Mouse (Mus musculus): ENCODE measurements at regions not wholly inside any gene's neighbourhood (a gene's known extent, or its start where the extent isn't known, plus 50 kb on each side); places are given as distances from the start of the nearest gene placed in this dataset.

- H3K27me3 ChIP-seq (ENCODE audit: control insufficient read depth, insufficient read depth, low read length) = peaks cover 19% of the 10 kb centered on the region
- H3K4me1 ChIP-seq (ENCODE audit: control insufficient read depth, insufficient read depth, low read length) = no peaks in the 10 kb centered on the region
- WGBS = 2% methylated on average over 22 of the region's 22 CpGs
- no peak overlapping the region for H3K4me3 ChIP-seq (ENCODE audit: low read depth, low read length)
- no peak overlapping the region for H3K4me2 ChIP-seq (ENCODE audit: low read depth, low read length)
- ATAC-seq (ENCODE audit: low read depth) = peak; percentile 45; the same call in 1 of the 2 replicates
- no peak overlapping the region for H3K27ac ChIP-seq (ENCODE audit: low read depth, low read length)
- no peak overlapping the region for H3K9ac ChIP-seq (replicated peaks; ENCODE audit: low read depth, low read length)
- H3K9me3 ChIP-seq (ENCODE audit: control insufficient read depth, low read length) = no peaks in the 10 kb centered on the region
- H3K36me3 ChIP-seq (ENCODE audit: control insufficient read depth, insufficient read depth, low read length) = no peaks in the 10 kb centered on the region
Measured at GRCm38 (mm10) chr1:121177136-121177907, 155.1 kb downstream of the Insig2 start.

- no peaks in the 10 kb centered on the region for H3K9me3 ChIP-seq (ENCODE audit: control insufficient read depth, low read length)
Measured at GRCm38 (mm10) chr1:121177908-121178311, 154.5 kb downstream of the Insig2 start.

GRCm38 (mm10) chr1:121178611-121179245 is 153.7 kb downstream of the Insig2 start:
- H3K4me3 ChIP-seq (ENCODE audit: low read depth, low read length) = no peak overlapping the region
- no peaks in the 10 kb centered on the region for H3K9me3 ChIP-seq (ENCODE audit: control insufficient read depth, low read length)
- peaks cover 19% of the 10 kb centered on the region for H3K27me3 ChIP-seq (ENCODE audit: control insufficient read depth, insufficient read depth, low read length)
- H3K36me3 ChIP-seq (ENCODE audit: control insufficient read depth, insufficient read depth, low read length) = no peaks in the 10 kb centered on the region
- no peaks in the 10 kb centered on the region for H3K4me1 ChIP-seq (ENCODE audit: control insufficient read depth, insufficient read depth, low read length)
- H3K9ac ChIP-seq (replicated peaks; ENCODE audit: low read depth, low read length) = no peak overlapping the region
- WGBS = under 1% methylated on average over 17 of the region's 17 CpGs
- H3K27ac ChIP-seq (ENCODE audit: low read depth, low read length) = no peak overlapping the region
- ATAC-seq (ENCODE audit: low read depth) = no peak
- no peak overlapping the region for H3K4me2 ChIP-seq (ENCODE audit: low read depth, low read length)

More at GRCm38 (mm10) chr1:121177908-121178311, 154.5 kb downstream of the Insig2 start:
- Histone ChIP-seq H3K4me2 (ENCODE audit: low read depth, low read length) (0 out of 2 replicates have a peak overlapping the region, but pooled peaks have one; percentile 1), H3K27me3 (ENCODE audit: control insufficient read depth, insufficient read depth, low read length) (peaks cover 19% of the 10 kb centered on the region), H3K27ac (ENCODE audit: low read depth, low read length) (no peak overlapping the region), H3K4me3 (ENCODE audit: low read depth, low read length) (no peak overlapping the region), H3K9ac (replicated peaks; ENCODE audit: low read depth, low read length) (no peak overlapping the region), H3K4me1 (ENCODE audit: control insufficient read depth, insufficient read depth, low read length) (no peaks in the 10 kb centered on the region), H3K36me3 (ENCODE audit: control insufficient read depth, insufficient read depth, low read length) (no peaks in the 10 kb centered on the region)
- WGBS = under 1% methylated on average over 31 of the region's 31 CpGs
- peak; percentile 23; the same call in 1 of the 2 replicates for ATAC-seq (ENCODE audit: low read depth)

- Histone ChIP-seq H3K4me3 (ENCODE audit: low read depth, low read length) (no peak overlapping the region), H3K36me3 (ENCODE audit: control insufficient read depth, insufficient read depth, low read length) (no peaks in the 10 kb centered on the region), H3K9ac (replicated peaks; ENCODE audit: low read depth, low read length) (no peak overlapping the region), H3K4me2 (ENCODE audit: low read depth, low read length) (no peak overlapping the region), H3K4me1 (ENCODE audit: control insufficient read depth, insufficient read depth, low read length) (no peaks in the 10 kb centered on the region), H3K27me3 (ENCODE audit: control insufficient read depth, insufficient read depth, low read length) (peaks cover 16% of the 10 kb centered on the region), H3K9me3 (ENCODE audit: control insufficient read depth, low read length) (no peaks in the 10 kb centered on the region), H3K27ac (ENCODE audit: low read depth, low read length) (no peak overlapping the region)
- peak; percentile 65 for ATAC-seq (ENCODE audit: low read depth)
- WGBS = 12% methylated on average over 20 of the region's 20 CpGs
Measured at GRCm38 (mm10) chr1:121180273-121181030, 151.9 kb downstream of the Insig2 start.

- Histone ChIP-seq H3K27me3 (ENCODE audit: control insufficient read depth, insufficient read depth, low read length) (no peaks in the 10 kb centered on the region), H3K9ac (replicated peaks; ENCODE audit: low read depth, low read length) (no peak overlapping the region), H3K4me2 (ENCODE audit: low read depth, low read length) (no peak overlapping the region), H3K4me1 (ENCODE audit: control insufficient read depth, insufficient read depth, low read length) (no peaks in the 10 kb centered on the region), H3K4me3 (ENCODE audit: low read depth, low read length) (no peak overlapping the region), H3K27ac (ENCODE audit: low read depth, low read length) (no peak overlapping the region), H3K9me3 (ENCODE audit: control insufficient read depth, low read length) (no peaks in the 10 kb centered on the region), H3K36me3 (ENCODE audit: control insufficient read depth, insufficient read depth, low read length) (no peaks in the 10 kb centered on the region)
- ATAC-seq (ENCODE audit: low read depth) = no peak
- 62% methylated on average over 2 of the region's 2 CpGs for WGBS
Measured at GRCm38 (mm10) chr1:121188895-121189294, 143.5 kb downstream of the Insig2 start.

- Histone ChIP-seq H3K9me3 (ENCODE audit: control insufficient read depth, low read length) (no peaks in the 10 kb centered on the region), H3K4me2 (ENCODE audit: low read depth, low read length) (no peak overlapping the region), H3K27me3 (ENCODE audit: control insufficient read depth, insufficient read depth, low read length) (no peaks in the 10 kb centered on the region), H3K4me1 (ENCODE audit: control insufficient read depth, insufficient read depth, low read length) (no peaks in the 10 kb centered on the region), H3K36me3 (ENCODE audit: control insufficient read depth, insufficient read depth, low read length) (no peaks in the 10 kb centered on the region), H3K9ac (replicated peaks; ENCODE audit: low read depth, low read length) (no peak overlapping the region), H3K27ac (ENCODE audit: low read depth, low read length) (no peak overlapping the region), H3K4me3 (ENCODE audit: low read depth, low read length) (no peak overlapping the region)
- WGBS = 93% methylated on average over 4 of the region's 4 CpGs
- no peak for ATAC-seq (ENCODE audit: low read depth)
Measured at GRCm38 (mm10) chr1:121194800-121195199, 137.6 kb downstream of the Insig2 start.

- Histone ChIP-seq H3K9me3 (ENCODE audit: control insufficient read depth, low read length) (no peaks in the 10 kb centered on the region), H3K4me3 (ENCODE audit: low read depth, low read length) (no peak overlapping the region), H3K27me3 (ENCODE audit: control insufficient read depth, insufficient read depth, low read length) (no peaks in the 10 kb centered on the region), H3K36me3 (ENCODE audit: control insufficient read depth, insufficient read depth, low read length) (no peaks in the 10 kb centered on the region), H3K4me1 (ENCODE audit: control insufficient read depth, insufficient read depth, low read length) (no peaks in the 10 kb centered on the region), H3K9ac (replicated peaks; ENCODE audit: low read depth, low read length) (no peak overlapping the region), H3K4me2 (ENCODE audit: low read depth, low read length) (no peak overlapping the region), H3K27ac (ENCODE audit: low read depth, low read length) (no peak overlapping the region)
- WGBS = 20% methylated on average over 2 of the region's 2 CpGs
- ATAC-seq (ENCODE audit: low read depth) = no peak
Measured at GRCm38 (mm10) chr1:121215843-121216242, 116.5 kb downstream of the Insig2 start.

- H3K4me2 ChIP-seq (ENCODE audit: low read depth, low read length) = no peak overlapping the region
- no peaks in the 10 kb centered on the region for H3K27me3 ChIP-seq (ENCODE audit: control insufficient read depth, insufficient read depth, low read length)
- no peaks in the 10 kb centered on the region for H3K36me3 ChIP-seq (ENCODE audit: control insufficient read depth, insufficient read depth, low read length)
- H3K9me3 ChIP-seq (ENCODE audit: control insufficient read depth, low read length) = no peaks in the 10 kb centered on the region
- 35% methylated on average over 11 of the region's 11 CpGs for WGBS
- H3K9ac ChIP-seq (replicated peaks; ENCODE audit: low read depth, low read length) = no peak overlapping the region
- no peak overlapping the region for H3K4me3 ChIP-seq (ENCODE audit: low read depth, low read length)
- ATAC-seq (ENCODE audit: low read depth) = peak; percentile 72; the same call in 1 of the 2 replicates
- peaks cover 5% of the 10 kb centered on the region; the same call in 1 of the 2 replicates for H3K4me1 ChIP-seq (ENCODE audit: control insufficient read depth, insufficient read depth, low read length)
- H3K27ac ChIP-seq (ENCODE audit: low read depth, low read length) = peak overlapping the region; percentile 6; the same call in 1 of the 2 replicates
Measured at GRCm38 (mm10) chr1:121224250-121224649, 108.1 kb downstream of the Insig2 start.

Data from neural tube, embryonic 14.5 days (tissue).